Mouse (Mus musculus) forebrain, postnatal 0 days (tissue): ENCODE results near the gene Nudt16l1. TPM values are rescaled to one million over a fixed set of nuclear protein-coding genes. Genes with fewer than 3 reads are reported as not detected.

Source experiments
- ATAC-seq: fragments of 200-750 bp; cut with Nextera tagmentation; 2 replicates; pipeline ENCODE4 v1.8.0; 2017; ENCODE audit warnings: mild to moderate bottlenecking, moderate library complexity
- DNase-seq: peaks from one replicate; pipeline ENCODE4 v3.0.0-alpha.2; 2015
- H3K27ac ChIP-seq: fragments of 300-500 bp; sonication (generic); 2 replicates; pipeline ENCODE4 v1.5.1; 2014; ENCODE audit warnings: low read depth, mild to moderate bottlenecking, antibody characterized with exemption, low read length, moderate library complexity, mixed read lengths
- H3K27me3 ChIP-seq: fragments of 300-500 bp; sonication (generic); 2 replicates; pipeline ENCODE4 v1.6.1; 2014; ENCODE audit warnings: mild to moderate bottlenecking, low read length, mixed read lengths; ENCODE audit not compliant: insufficient read depth
- H3K36me3 ChIP-seq: fragments of 300-500 bp; sonication (generic); 2 replicates; pipeline ENCODE4 v1.6.1; 2014; ENCODE audit warnings: mild to moderate bottlenecking, moderate library complexity; ENCODE audit not compliant: insufficient read depth
- H3K4me1 ChIP-seq: fragments of 300-500 bp; sonication (generic); 2 replicates; pipeline ENCODE4 v1.6.1; 2014; ENCODE audit warnings: antibody characterized with exemption; ENCODE audit not compliant: insufficient read depth
- H3K4me2 ChIP-seq: fragments of 300-500 bp; sonication (generic); 2 replicates; pipeline ENCODE4 v1.6.1; 2014; ENCODE audit warnings: low read depth, mild to moderate bottlenecking, moderate library complexity
- H3K4me3 ChIP-seq: fragments of 300-500 bp; sonication (generic); 2 replicates; pipeline ENCODE4 v1.5.1; 2014; ENCODE audit warnings: low read depth, low read length, mixed read lengths
- H3K9ac ChIP-seq: fragments of 300-500 bp; sonication (generic); 2 replicates; pipeline ENCODE4 v1.6.1; 2014; ENCODE audit warnings: mild to moderate bottlenecking
- H3K9me3 ChIP-seq: fragments of 300-500 bp; sonication (generic); 2 replicates; pipeline ENCODE4 v1.6.1; 2016; ENCODE audit warnings: low read length
- CTCF ChIP-seq: sonication (generic); IDR thresholded peaks from 2 replicates; pipeline ENCODE4 v1.5.1; 2016; ENCODE audit warnings: antibody characterized with exemption, control low read depth, low read depth
- WGBS: fragments of 180-500 bp; shearing (Covaris S2); extraction: QIAGEN DNeasy Blood & Tissue Kit; methylation state at CpG from one replicate; pipeline ENCODE4 v1.1.7; 2014; 5-methylcytosine and 5-hydroxymethylcytosine counted together
- polyA plus RNA-seq: library from polyadenylated mRNA; unstranded; fragments of >200 nt; fragmentation: Nextera tagmentation; extraction: Ambion mirVana; gene quantifications from 2 replicates; pipeline ENCODE4 v1.2.1, GENCODE M21; 2015
- total RNA-seq: library from RNA; depleted of rRNA; stranded (reverse); fragments of >200 nt; gene quantifications from 2 replicates; pipeline ENCODE4 v1.2.3, GENCODE M21; 2014

Nudt16l1 gene
- total and polyA plus RNA-seq, 2 experiments from 2014 or later = 36.6 to 133 TPM

DNA sequence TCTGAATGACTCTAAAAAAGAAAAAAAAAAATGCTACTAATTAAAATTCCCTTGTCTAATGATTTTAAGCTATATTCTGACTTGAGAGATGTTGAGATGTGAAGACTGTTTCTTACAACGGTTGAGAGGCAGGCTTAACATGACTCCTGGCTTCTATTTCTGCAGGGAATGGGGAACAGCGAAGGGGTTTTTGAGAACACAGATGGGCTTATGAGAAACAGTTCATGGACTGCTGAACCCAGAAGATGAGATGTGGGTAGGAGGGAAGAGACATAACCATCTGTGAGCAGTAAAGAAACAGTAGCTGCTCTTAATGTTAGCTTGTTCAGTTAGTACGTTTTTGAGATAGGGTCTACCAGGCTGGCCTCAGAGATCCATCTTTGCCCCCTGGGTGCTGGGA, 18.0 kb downstream of the Nudt16l1 start:
- WGBS = 89% methylated on average over 3 of the region's 3 CpGs
- no peak for TF ChIP-seq CTCF
- Histone ChIP-seq H3K4me2 (no peak overlapping the region), H3K4me1 (no peaks in the 10 kb centered on the region), H3K27me3 (no peaks in the 10 kb centered on the region), H3K27ac (no peak overlapping the region), H3K36me3 (peaks cover 62% of the 10 kb centered on the region), H3K9ac (no peak overlapping the region), H3K4me3 (no peak overlapping the region), H3K9me3 (no peaks in the 10 kb centered on the region)
- no peak for ATAC-seq
- no peak for DNase-seq

GRCm38 (mm10) chr16:4957446-4957845, 18.9 kb downstream of the Nudt16l1 start:
- 83% methylated on average over 3 of the region's 3 CpGs for WGBS
- Histone ChIP-seq H3K27me3 (no peaks in the 10 kb centered on the region), H3K36me3 (peaks cover 55% of the 10 kb centered on the region), H3K4me2 (no peak overlapping the region), H3K4me1 (no peaks in the 10 kb centered on the region), H3K4me3 (no peak overlapping the region), H3K9me3 (no peaks in the 10 kb centered on the region), H3K27ac (no peak overlapping the region), H3K9ac (no peak overlapping the region)
- TF ChIP-seq CTCF = no peak
- DNase-seq = no peak
- ATAC-seq = no peak

GRCm38 (mm10) chr16:4960260-4960659, 21.7 kb downstream of the Nudt16l1 start:
- Histone ChIP-seq H3K27me3 (no peaks in the 10 kb centered on the region), H3K27ac (no peak overlapping the region), H3K36me3 (peaks cover 28% of the 10 kb centered on the region), H3K4me3 (no peak overlapping the region), H3K9me3 (no peaks in the 10 kb centered on the region), H3K4me2 (no peak overlapping the region), H3K4me1 (peaks cover 8% of the 10 kb centered on the region; the same call in 1 of the 2 replicates), H3K9ac (no peak overlapping the region)
- DNase-seq (no peak), ATAC-seq (no peak)
- 89% methylated on average over 8 of the region's 8 CpGs for WGBS
- TF ChIP-seq CTCF = no peak

GRCm38 (mm10) chr16:4963346-4963745, 24.8 kb downstream of the Nudt16l1 start:
- Histone ChIP-seq H3K27me3 (no peaks in the 10 kb centered on the region), H3K27ac (peak overlapping the region; percentile 86; the same call in 1 of the 2 replicates), H3K4me3 (peak overlapping the region; percentile 83), H3K4me2 (peak overlapping the region; percentile 78), H3K4me1 (peaks cover 8% of the 10 kb centered on the region; the same call in 1 of the 2 replicates), H3K36me3 (peaks cover 6% of the 10 kb centered on the region; the same call in 1 of the 2 replicates), H3K9ac (peak overlapping the region; percentile 90), H3K9me3 (no peaks in the 10 kb centered on the region)
- 39% methylated on average over 9 of the region's 9 CpGs for WGBS
- DNase-seq (no peak), ATAC-seq (no peak)
- no peak for TF ChIP-seq CTCF

GRCm38 (mm10) chr16:4963797-4964709, 25.5 kb downstream of the Nudt16l1 start, which contains the start of gene Anks3:
Anks3 (minus strand) TSS chr16:4964205.
- ATAC-seq = peak; percentile 97
- TF ChIP-seq CTCF = no peak
- peaks cover 8% of the 10 kb centered on the region; the same call in 1 of the 2 replicates for H3K4me1 ChIP-seq

GRCm38 (mm10) chr16:4964731-4965391, 26.3 kb downstream of the Nudt16l1 start:
- Histone ChIP-seq H3K4me2 (peak overlapping the region; percentile 78), H3K27me3 (no peaks in the 10 kb centered on the region), H3K9ac (peak overlapping the region; percentile 90), H3K27ac (peak overlapping the region; percentile 86), H3K4me3 (peak overlapping the region; percentile 83), H3K9me3 (no peaks in the 10 kb centered on the region), H3K36me3 (peaks cover 5% of the 10 kb centered on the region; the same call in 1 of the 2 replicates), H3K4me1 (peaks cover 8% of the 10 kb centered on the region; the same call in 1 of the 2 replicates)
- ATAC-seq (peak; percentile 1; the same call in 1 of the 2 replicates), DNase-seq (no peak)
- WGBS = 21% methylated on average over 13 of the region's 13 CpGs
- TF ChIP-seq CTCF = no peak

More at GRCm38 (mm10) chr16:4963797-4964709, 25.5 kb downstream of the Nudt16l1 start, which contains the start of gene Anks3:
- peaks cover 6% of the 10 kb centered on the region; the same call in 1 of the 2 replicates for H3K36me3 ChIP-seq
- peak within 1 kb of the TSS; percentile 78 for H3K4me2 ChIP-seq
- H3K27me3 ChIP-seq = no peaks in the 10 kb centered on the region
- peak; percentile 99 for DNase-seq
- 1% methylated on average over 76 of the region's 76 CpGs for WGBS
- H3K27ac ChIP-seq = peak within 1 kb of the TSS; percentile 86
- peak within 1 kb of the TSS; percentile 90 for H3K9ac ChIP-seq
- no peaks in the 10 kb centered on the region for H3K9me3 ChIP-seq
- H3K4me3 ChIP-seq = peak within 1 kb of the TSS; percentile 83
